Mouse (Mus musculus) cerebral cortex, adult 2 months (tissue): Measurements from ENCODE around the gene Qrfp.

Experiments
- WGBS: fragments of 180-500 bp; shearing (Covaris S2); methylation state at CpG from one replicate; pipeline ENCODE4 v1.1.7; 2018; 5-methylcytosine and 5-hydroxymethylcytosine counted together

Qrfp gene

DNA sequence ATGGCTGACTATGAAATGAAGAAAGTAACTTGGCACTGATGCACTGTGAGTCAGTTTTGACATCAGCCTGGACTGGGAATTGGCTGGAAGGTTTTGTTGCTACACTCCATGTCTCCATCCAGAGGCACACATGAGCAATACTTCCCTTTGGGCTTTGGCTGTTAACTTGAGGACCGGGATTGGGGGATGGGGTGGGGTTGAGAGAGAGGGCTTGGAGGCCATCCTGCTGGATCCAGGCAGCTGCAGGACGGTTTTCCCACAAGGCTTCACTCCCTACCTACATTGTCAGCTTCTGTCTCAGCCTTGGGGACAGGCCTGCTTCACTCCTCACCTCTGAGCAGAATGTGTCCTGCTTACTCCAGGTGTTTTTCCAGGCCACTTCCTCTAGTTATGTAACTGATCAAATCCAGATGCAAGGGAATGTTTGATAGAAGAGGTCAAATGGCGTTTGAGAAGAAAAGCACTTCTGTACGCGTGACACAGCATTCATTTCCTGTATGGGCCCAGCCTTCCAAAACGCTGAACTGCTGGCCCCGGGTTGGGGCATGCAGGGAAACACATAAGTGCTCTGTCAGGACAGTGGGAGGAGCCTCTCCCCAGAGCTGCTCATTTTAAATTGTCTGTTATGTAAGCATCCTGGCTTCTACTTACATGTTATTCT is 39.5 kb downstream of the Qrfp start:
- 50% methylated on average over 7 of the region's 7 CpGs for WGBS

DNA sequence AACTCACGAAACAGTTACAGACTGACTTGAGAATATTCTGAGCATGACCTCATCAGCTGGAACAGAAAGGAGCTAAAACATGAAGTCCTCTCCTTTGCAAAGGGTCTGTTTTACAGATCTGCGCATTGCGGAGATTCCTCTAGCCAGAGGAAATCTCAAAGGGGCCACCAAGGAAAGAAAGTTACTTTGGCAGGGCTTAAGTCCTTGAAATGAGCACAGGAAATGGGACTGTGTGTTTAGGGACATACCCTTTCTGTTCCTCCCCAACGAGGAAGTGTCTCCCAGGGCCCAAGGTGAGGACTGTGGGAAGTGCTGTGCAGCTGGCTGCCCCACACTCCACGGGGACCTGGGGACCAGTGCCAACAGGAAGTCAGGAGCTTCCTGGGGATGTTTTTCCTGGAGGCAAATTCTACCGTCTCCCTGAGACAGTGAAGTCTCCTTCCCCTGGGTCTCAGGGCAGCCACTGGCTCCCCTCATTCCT is 40.7 kb downstream of the Qrfp start:
- 36% methylated on average over 6 of the region's 6 CpGs for WGBS

DNA sequence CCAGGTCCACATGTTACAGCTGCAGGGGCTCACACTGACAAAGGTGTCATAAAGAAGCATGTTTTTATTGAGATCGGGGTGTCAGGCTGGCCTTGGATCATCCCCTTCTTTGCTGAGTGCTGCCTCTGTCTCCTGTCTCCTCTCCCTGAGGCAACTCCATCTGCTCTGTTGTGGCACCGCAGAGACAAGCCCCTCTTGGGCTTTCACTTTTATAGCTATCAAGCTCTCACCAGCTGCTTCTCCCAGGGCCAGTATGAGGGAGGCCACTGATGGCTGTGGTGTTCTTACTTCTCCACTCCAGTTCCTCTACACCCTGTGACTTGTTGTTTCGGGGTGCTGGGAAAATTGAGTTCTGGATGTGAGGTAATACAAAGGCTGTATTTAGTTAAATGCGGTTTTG is 41.3 kb downstream of the Qrfp start:
- WGBS = 41% methylated on average over 4 of the region's 4 CpGs

DNA sequence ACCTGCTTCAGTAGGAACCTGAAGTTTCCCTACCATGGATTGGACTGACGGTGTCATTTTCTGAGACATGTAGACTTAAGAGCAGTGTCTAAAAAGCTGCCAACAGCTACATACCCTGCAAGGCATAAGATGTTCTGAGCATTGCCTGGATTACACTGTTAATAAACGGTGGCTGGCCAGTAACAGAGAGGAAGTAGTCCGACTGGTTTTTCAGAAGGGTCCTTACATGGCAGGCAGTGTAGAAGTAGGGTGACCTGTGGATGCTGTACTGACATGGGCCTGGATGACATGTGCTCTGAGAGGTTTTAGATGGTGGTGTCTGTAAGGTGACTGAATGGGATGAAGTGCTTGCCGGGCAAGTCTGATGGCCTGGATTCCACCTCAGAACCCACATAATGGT is 42.6 kb downstream of the Qrfp start:
- WGBS = 82% methylated on average over 4 of the region's 4 CpGs

DNA sequence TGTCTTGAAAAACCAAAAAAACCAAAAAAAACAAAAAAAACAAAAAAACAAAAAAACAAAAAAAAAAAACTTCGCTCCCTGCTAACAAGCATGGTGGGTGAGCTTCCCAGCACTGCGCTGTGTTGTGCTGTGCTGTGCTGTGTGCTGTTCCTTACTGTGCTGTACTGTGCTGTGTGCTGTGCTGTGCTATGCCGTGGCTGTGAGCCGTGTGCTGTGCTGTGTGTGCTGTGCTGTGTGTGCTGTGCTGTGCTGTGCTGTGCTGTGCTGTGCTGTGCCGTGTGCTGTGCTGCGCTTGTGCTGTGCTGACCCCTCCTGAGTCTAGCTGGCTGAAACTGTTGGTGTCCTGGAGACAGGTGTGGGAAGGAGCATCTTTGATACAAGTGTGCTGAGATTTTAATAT is 43.3 kb downstream of the Qrfp start:
- WGBS = 88% methylated on average over 6 of the region's 6 CpGs

DNA sequence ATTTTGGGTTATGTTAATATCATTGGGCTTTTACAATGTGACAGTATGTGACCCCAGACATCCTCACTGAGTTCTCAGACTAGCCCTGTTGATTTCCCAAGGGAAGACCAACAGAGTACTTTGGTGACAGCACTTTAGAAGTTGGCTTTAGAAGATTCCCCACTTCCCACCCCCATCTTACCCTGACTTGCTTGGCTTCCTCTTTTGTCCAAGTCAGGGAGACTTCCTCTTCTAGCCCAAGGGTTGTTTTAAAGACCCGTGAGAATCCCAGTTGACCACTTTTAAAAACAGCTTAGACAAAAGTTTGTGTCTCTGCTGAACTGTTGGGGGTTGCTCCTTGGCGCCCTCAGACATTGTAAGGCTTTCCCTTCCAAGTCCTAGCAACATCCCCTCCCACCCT is 47.1 kb downstream of the Qrfp start:
- 47% methylated on average over 2 of the region's 2 CpGs for WGBS

DNA sequence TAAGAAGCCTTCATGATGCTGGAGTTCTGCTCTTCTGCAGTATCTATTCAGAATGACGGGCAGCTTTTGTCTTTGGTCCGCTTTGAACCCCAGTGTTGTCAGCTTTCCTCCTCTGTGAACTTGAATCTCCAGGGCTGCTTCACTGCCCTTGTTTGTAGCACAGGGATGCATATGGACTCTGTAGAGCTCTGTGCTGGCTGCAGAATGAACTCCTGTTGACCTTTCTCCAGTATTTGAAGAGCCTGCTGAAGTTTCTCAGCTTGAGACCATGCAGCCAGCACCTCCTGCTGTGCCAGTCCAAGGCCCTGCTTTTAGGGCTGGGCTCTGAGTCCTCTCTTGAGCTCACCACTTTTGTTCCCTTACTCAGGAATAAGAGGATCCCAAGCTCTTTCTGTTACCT is 47.5 kb downstream of the Qrfp start:
- WGBS = 69% methylated on average over 2 of the region's 2 CpGs

DNA sequence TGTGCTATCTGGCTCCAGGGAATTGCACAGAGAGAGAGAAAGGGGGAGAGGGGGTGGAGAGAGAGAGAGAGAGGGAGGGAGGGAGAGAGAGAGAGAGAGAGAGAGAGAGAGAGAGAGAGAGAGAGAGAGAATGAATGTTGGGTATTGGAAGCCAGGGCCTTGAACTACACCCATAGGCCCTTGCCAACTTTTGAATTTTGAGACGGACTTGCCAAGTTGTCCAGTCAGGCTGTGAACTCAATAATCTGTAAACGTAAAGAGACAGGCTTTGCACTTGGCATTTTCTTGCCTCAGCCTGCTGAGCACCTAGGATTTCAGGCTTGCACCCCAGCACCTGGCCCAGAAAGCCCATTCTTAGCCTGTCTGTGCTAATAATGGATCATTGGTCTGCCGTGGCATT is 48.2 kb downstream of the Qrfp start:
- 65% methylated on average over 3 of the region's 3 CpGs for WGBS

DNA sequence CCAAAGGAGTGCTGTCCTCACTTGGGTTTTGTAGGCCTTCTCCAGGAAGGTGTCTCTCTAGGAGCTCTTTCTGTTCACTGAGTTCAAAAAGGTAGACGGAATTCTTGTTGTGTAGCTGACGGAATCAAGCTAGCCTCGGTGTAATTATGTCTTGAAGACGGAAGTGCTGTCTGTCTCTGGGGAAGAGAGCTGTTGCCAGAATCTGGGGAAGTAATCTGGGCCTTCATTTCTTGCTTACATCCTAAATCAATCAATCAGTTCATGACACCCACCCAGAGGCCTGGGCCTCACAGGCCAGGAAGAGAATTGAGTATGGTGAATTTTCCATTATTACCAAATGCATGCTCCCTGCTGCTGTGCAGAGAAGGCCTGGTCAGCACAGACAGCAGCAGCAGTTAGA is 48.8 kb downstream of the Qrfp start:
- WGBS = 60% methylated on average over 4 of the region's 4 CpGs

DNA sequence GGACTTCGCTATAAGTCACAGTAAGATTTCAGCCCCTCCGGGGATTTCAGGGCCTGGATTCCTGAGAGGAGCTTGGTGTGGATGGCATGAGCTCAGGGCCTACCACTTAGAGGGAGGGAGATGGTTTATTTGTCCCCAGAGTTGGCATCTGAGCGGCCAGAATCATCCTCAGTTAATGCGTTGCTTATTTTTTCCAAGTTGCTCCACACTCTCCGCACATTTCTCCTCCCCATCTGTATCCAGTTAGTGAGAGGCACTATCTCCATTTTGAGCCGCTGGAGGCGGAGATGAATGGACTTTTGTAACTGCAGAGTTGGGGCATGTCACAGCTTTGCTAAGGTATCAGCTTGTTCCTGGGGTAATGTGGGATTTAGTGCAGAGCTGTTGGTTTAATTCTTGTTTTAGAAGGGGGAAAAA is 49.3 kb downstream of the Qrfp start:
- 52% methylated on average over 7 of the region's 7 CpGs for WGBS

DNA sequence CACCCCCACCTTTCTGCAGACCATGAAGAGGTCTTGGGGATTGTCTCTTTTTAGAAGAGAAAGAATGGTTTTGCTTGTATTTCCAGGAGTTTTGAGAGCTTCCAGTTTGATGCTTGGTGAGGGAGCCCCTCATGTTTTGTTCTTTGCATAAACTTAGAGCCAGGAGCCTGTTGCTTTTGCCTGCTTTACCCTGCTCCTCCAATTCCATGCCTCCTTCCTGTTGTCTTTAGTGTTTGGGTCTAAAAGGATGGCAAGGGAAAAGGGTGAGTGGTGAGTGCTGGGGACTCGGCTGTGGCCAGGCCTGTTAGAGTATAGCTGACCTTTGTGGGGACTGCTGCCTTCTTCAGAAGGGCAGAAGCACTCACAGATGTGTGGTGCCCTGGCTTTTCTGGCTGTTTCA is 49.9 kb downstream of the Qrfp start:
- 48% methylated on average over 1 of the region's 1 CpGs for WGBS

DNA sequence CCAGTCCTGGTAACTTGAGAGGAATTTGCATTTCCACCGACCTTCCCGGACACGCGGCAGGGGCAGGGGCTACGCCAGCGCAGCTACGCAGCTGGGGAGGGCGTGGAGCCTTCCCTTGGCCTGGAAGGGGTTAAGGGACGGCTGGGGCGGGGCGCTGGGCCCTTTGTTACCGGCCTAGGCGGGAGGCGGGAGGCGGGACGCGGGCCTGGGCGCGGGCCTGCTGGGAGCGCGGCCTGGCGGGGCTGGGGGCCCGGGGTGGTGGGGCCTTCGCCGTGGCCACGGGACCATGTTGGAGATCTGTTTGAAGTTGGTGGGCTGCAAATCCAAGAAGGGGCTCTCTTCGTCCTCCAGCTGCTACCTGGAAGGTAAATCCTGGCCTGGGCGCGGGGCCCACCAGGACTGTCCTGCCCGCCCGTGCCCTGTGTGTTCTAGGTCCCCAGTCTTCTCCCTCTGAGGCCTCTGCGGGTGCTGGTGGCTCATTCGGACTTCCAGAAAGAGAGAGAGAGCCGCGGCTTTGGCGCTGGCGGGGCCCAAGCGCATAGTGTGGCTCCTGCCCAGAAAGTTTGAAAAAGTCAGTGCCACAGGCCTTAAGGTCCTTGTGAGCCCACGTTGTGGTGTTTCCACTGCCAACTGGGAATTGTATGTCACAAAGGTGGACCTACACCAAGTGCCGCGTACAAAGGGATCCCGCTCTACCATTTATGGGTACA is 50.5 kb downstream of the Qrfp start:
- 26% methylated on average over 42 of the region's 42 CpGs for WGBS

DNA sequence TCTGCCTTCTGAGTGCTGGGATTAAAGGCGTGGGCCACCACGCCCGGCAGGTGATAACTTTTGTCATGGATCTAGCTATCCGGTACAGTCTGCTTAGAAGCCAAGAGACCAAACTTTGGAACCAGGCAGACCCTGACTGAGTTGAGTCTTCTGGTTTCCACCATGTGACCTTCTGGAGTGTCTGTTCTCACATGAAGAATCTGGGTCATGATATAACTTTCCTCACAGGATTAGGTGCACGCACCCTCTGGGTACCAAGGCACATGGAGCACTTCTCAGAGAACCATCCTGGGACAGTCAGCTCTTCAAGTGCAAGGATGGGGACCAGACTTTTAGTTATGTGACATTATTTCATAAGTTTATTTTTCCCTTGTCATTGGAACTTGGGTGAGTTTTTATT is 51.4 kb downstream of the Qrfp start:
- WGBS = 94% methylated on average over 5 of the region's 5 CpGs
